Mouse (Mus musculus): Measurements from ENCODE around the gene Hmgcl. TPM values are rescaled to one million over a fixed set of nuclear protein-coding genes. Genes with fewer than 3 reads are reported as not detected.

Gene Hmgcl
- 10 to 100 TPM; 35.7 to 39.3 (median 37.6) TPM for total RNA-seq (2022)

GRCm38 (mm10) chr4:135946278-135946658 lies at the start of gene Hmgcl:
TSS of gene Hmgcl (plus strand) at chr4:135946448.
- DNase-seq (ENCODE audit: low spot score in 2 of 2): peak; percentile 85 to 92

- no peak for DNase-seq (ENCODE audit: low spot score in 2 of 2)
These were observed 47.7 kb upstream of the Hmgcl start for GRCm38 (mm10) chr4:135898380-135899049.

GRCm38 (mm10) chr4:135899050-135899448 lies 47.2 kb upstream of the Hmgcl start:
- DNase-seq (ENCODE audit: low spot score in 2 of 2): no peak

- no peak for DNase-seq (ENCODE audit: low spot score in 2 of 2)
These were observed 46.2 kb upstream of the Hmgcl start for GRCm38 (mm10) chr4:135900008-135900407.

GRCm38 (mm10) chr4:135902606-135903242 lies 43.5 kb upstream of the Hmgcl start:
- no peak for DNase-seq (ENCODE audit: low spot score in 2 of 2)

GRCm38 (mm10) chr4:135904810-135905209 lies 41.4 kb upstream of the Hmgcl start:
- no peak for DNase-seq (ENCODE audit: low spot score in 2 of 2)

GRCm38 (mm10) chr4:135906633-135907032 lies 39.6 kb upstream of the Hmgcl start:
- no peak for DNase-seq (ENCODE audit: low spot score in 2 of 2)

GRCm38 (mm10) chr4:135909326-135910066 lies 36.8 kb upstream of the Hmgcl start:
- DNase-seq (ENCODE audit: low spot score in 2 of 2): no peak

- DNase-seq (ENCODE audit: low spot score in 2 of 2): no peak
These were observed 34.7 kb upstream of the Hmgcl start for GRCm38 (mm10) chr4:135911531-135911930.

GRCm38 (mm10) chr4:135912164-135912563 lies 34.1 kb upstream of the Hmgcl start:
- no peak for DNase-seq (ENCODE audit: low spot score in 2 of 2)

- no peak for DNase-seq (ENCODE audit: low spot score in 2 of 2)
These were observed 33.4 kb upstream of the Hmgcl start for GRCm38 (mm10) chr4:135912835-135913234.

- no peak for DNase-seq (ENCODE audit: low spot score in 2 of 2)
These were observed 32.8 kb upstream of the Hmgcl start for GRCm38 (mm10) chr4:135913433-135913832.

GRCm38 (mm10) chr4:135918635-135919279 lies 27.5 kb upstream of the Hmgcl start:
- no peak for DNase-seq (ENCODE audit: low spot score in 2 of 2)

GRCm38 (mm10) chr4:135919280-135919639 lies 27.0 kb upstream of the Hmgcl start:
- DNase-seq (ENCODE audit: low spot score in 2 of 2): no peak

- peak; percentile 89 for DNase-seq (ENCODE audit: low spot score in 2 of 2)
These were observed 25.7 kb upstream of the Hmgcl start, which contains the start of gene Fuca1 for GRCm38 (mm10) chr4:135920304-135921241. TSS of gene Fuca1 (plus strand) at chr4:135920735.

- no peak for DNase-seq (ENCODE audit: low spot score in 2 of 2)
These were observed 24.8 kb upstream of the Hmgcl start for GRCm38 (mm10) chr4:135921257-135922120.

- DNase-seq (ENCODE audit: low spot score in 2 of 2): no peak
These were observed 24.1 kb upstream of the Hmgcl start for GRCm38 (mm10) chr4:135922190-135922589.

- no peak for DNase-seq (ENCODE audit: low spot score in 2 of 2)
These were observed 21.8 kb upstream of the Hmgcl start for GRCm38 (mm10) chr4:135924418-135924817.

GRCm38 (mm10) chr4:135925341-135925740 lies 20.9 kb upstream of the Hmgcl start:
- no peak for DNase-seq (ENCODE audit: low spot score in 2 of 2)
